Mouse (Mus musculus): ENCODE measurements around the gene Rab27a. TPM values are rescaled to one million over a fixed set of nuclear protein-coding genes. Genes with fewer than 3 reads are reported as not detected.

Rab27a gene
- total and polyA plus RNA-seq, 2 experiments from 2014 or later: 1.7 to 4.0 TPM

DNA sequence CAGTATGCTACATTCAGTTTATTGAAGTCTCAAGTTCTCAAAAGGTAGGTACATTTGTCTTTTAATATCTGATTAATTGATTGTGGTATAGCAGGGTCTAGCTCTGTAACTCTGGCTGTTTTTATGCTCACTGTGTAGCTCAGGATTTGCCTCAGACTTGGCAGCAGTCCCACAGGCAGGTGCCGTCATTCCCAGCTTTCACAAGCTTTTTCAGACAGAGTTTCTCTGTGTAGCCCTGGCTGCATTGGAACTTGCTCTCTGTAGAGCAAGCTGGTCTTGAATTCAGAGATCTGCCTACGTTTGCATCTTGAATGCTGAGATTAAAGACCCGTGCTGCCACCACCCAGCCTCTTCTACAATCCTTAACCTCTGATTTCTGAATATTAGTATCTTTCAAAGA, 42.5 kb upstream of the Rab27a start:
- ATAC-seq (ENCODE audit: insufficient read depth, low read depth): no peak

GRCm38 (mm10) chr9:73004076-73004475, 40.6 kb upstream of the Rab27a start:
- WGBS: 75% methylated on average over 8 of the region's 8 CpGs
- H3K27me3 ChIP-seq (ENCODE audit: control insufficient read depth, insufficient read depth, low read length): no peaks in the 10 kb centered on the region
- no peak overlapping the region for H3K4me2 ChIP-seq (ENCODE audit: low read depth, low read length)
- no peak overlapping the region for H3K9ac ChIP-seq (replicated peaks; ENCODE audit: low read depth, low read length)
- ATAC-seq (ENCODE audit: insufficient read depth, low read depth) (no peak), DNase-seq (ENCODE audit: low spot score) (no peak)
- H3K4me3 ChIP-seq (ENCODE audit: low read depth, low read length): no peak overlapping the region
- H3K36me3 ChIP-seq (replicated peaks; ENCODE audit: control insufficient read depth, insufficient read depth, low read length): peaks cover 30% of the 10 kb centered on the region
- H3K4me1 ChIP-seq (ENCODE audit: control insufficient read depth, insufficient read depth): no peaks in the 10 kb centered on the region
- no peak overlapping the region for H3K27ac ChIP-seq (ENCODE audit: low read depth)
- TF ChIP-seq CTCF (IDR thresholded peaks at IDR 0.05; ENCODE audit: low read depth): no peak
- no peak for TF ChIP-seq EP300 (IDR thresholded peaks at IDR 0.05; ENCODE audit: low read depth)
- H3K9me3 ChIP-seq (replicated peaks; ENCODE audit: control insufficient read depth, low read length): no peaks in the 10 kb centered on the region

More for the DNA sequence above, 42.5 kb upstream of the Rab27a start:
- no peak for TF ChIP-seq EP300 (IDR thresholded peaks at IDR 0.05; ENCODE audit: low read depth)
- TF ChIP-seq CTCF (IDR thresholded peaks at IDR 0.05; ENCODE audit: low read depth): no peak
- Histone ChIP-seq H3K4me2 (ENCODE audit: low read depth, low read length) (no peak overlapping the region), H3K27ac (ENCODE audit: low read depth) (no peak overlapping the region), H3K9ac (replicated peaks; ENCODE audit: low read depth, low read length) (no peak overlapping the region), H3K9me3 (replicated peaks; ENCODE audit: control insufficient read depth, low read length) (no peaks in the 10 kb centered on the region), H3K27me3 (ENCODE audit: control insufficient read depth, insufficient read depth, low read length) (no peaks in the 10 kb centered on the region), H3K36me3 (replicated peaks; ENCODE audit: control insufficient read depth, insufficient read depth, low read length) (peaks cover 30% of the 10 kb centered on the region), H3K4me1 (ENCODE audit: control insufficient read depth, insufficient read depth) (no peaks in the 10 kb centered on the region), H3K4me3 (ENCODE audit: low read depth, low read length) (no peak overlapping the region)
- WGBS: 56% methylated on average over 3 of the region's 3 CpGs
- no peak for DNase-seq (ENCODE audit: low spot score)

DNA sequence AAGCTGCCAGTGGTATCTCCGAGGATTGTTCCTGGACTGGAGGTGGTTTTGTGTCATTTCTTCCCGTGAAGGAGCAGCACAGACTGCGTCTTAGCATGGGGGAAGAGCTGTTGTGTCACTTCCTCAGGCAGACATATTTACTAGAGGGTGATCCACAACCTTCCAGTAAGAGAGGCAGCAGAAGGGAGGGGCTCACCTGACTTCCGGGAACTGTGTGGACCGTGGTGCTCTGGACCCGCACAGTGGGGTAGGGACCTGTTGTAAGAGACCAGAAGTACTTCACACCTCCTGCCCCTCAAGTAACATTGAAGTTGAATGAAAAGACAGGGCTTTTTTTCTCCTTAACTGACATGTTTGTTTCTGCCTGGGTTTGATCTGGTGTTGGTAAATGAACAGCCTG, 39.5 kb upstream of the Rab27a start:
- no peaks in the 10 kb centered on the region for H3K4me1 ChIP-seq (ENCODE audit: control insufficient read depth, insufficient read depth)
- H3K9ac ChIP-seq (replicated peaks; ENCODE audit: low read depth, low read length): no peak overlapping the region
- no peak for DNase-seq (ENCODE audit: low spot score)
- no peak for TF ChIP-seq EP300 (IDR thresholded peaks at IDR 0.05; ENCODE audit: low read depth)
- no peak for TF ChIP-seq CTCF (IDR thresholded peaks at IDR 0.05; ENCODE audit: low read depth)
- no peaks in the 10 kb centered on the region for H3K27me3 ChIP-seq (ENCODE audit: control insufficient read depth, insufficient read depth, low read length)
- 75% methylated on average over 6 of the region's 6 CpGs for WGBS
- ATAC-seq (ENCODE audit: insufficient read depth, low read depth): no peak
- no peak overlapping the region for H3K4me2 ChIP-seq (ENCODE audit: low read depth, low read length)
- no peak overlapping the region for H3K27ac ChIP-seq (ENCODE audit: low read depth)
- no peaks in the 10 kb centered on the region for H3K9me3 ChIP-seq (replicated peaks; ENCODE audit: control insufficient read depth, low read length)
- no peak overlapping the region for H3K4me3 ChIP-seq (ENCODE audit: low read depth, low read length)
- peaks cover 38% of the 10 kb centered on the region for H3K36me3 ChIP-seq (replicated peaks; ENCODE audit: control insufficient read depth, insufficient read depth, low read length)

DNA sequence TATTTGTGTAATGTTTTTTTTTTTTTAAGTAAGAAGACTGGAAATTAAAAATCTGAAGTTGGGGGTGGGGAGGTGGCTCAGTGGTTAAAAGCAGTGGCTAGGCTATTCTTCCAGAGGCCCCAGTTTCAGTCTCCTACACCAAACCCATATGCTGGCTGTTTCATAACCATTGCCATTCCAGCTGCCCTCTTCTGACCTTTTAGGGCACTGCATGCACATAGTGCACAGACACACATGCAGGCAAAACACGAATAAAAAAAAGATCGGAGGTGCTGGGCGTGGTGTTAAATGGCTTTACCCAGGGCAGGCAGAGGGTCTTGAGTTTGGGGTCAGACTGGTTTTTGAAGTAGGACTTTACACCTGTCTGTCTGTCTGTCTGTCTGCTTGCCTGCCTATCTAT, 38.5 kb upstream of the Rab27a start:
- no peak for TF ChIP-seq EP300 (IDR thresholded peaks at IDR 0.05; ENCODE audit: low read depth)
- 0 out of 2 replicates have a peak, but pooled peaks have one; percentile 8 for TF ChIP-seq CTCF (IDR thresholded peaks at IDR 0.05; ENCODE audit: low read depth)
- H3K27me3 ChIP-seq (ENCODE audit: control insufficient read depth, insufficient read depth, low read length): no peaks in the 10 kb centered on the region
- WGBS: 93% methylated on average over 3 of the region's 3 CpGs
- DNase-seq (ENCODE audit: low spot score) (no peak), ATAC-seq (ENCODE audit: insufficient read depth, low read depth) (no peak)
- H3K36me3 ChIP-seq (replicated peaks; ENCODE audit: control insufficient read depth, insufficient read depth, low read length): peaks cover 38% of the 10 kb centered on the region
- no peak overlapping the region for H3K4me2 ChIP-seq (ENCODE audit: low read depth, low read length)
- H3K9ac ChIP-seq (replicated peaks; ENCODE audit: low read depth, low read length): no peak overlapping the region
- H3K4me3 ChIP-seq (ENCODE audit: low read depth, low read length): no peak overlapping the region
- H3K4me1 ChIP-seq (ENCODE audit: control insufficient read depth, insufficient read depth): no peaks in the 10 kb centered on the region
- H3K27ac ChIP-seq (ENCODE audit: low read depth): no peak overlapping the region
- no peaks in the 10 kb centered on the region for H3K9me3 ChIP-seq (replicated peaks; ENCODE audit: control insufficient read depth, low read length)

DNA sequence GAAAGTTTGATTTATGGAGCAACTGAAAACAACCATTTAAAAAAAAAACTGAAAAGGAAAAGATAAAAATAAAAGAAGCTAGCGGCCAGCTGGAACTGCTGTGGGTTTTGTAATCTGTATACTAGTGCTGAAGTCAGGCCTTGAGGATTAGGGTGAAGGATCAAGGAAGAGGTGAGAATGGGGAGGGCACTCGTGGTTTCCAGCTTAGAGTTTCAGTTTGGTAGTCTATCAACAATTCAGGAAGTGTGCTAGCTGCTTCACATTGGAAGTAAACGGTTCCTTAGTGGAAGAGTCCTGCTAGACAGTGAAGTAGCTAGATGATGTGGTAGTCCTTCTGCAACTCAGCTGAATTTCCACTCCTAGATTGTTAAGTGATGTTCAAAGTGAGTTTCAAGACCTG, 36.3 kb upstream of the Rab27a start:
- no peak overlapping the region for H3K4me2 ChIP-seq (ENCODE audit: low read depth, low read length)
- H3K27me3 ChIP-seq (ENCODE audit: control insufficient read depth, insufficient read depth, low read length): no peaks in the 10 kb centered on the region
- 57% methylated on average over 3 of the region's 3 CpGs for WGBS
- peaks cover 46% of the 10 kb centered on the region for H3K36me3 ChIP-seq (replicated peaks; ENCODE audit: control insufficient read depth, insufficient read depth, low read length)
- H3K4me1 ChIP-seq (ENCODE audit: control insufficient read depth, insufficient read depth): no peaks in the 10 kb centered on the region
- H3K27ac ChIP-seq (ENCODE audit: low read depth): no peak overlapping the region
- TF ChIP-seq EP300 (IDR thresholded peaks at IDR 0.05; ENCODE audit: low read depth): no peak
- no peak for TF ChIP-seq CTCF (IDR thresholded peaks at IDR 0.05; ENCODE audit: low read depth)
- ATAC-seq (ENCODE audit: insufficient read depth, low read depth) (no peak), DNase-seq (ENCODE audit: low spot score) (no peak)
- H3K4me3 ChIP-seq (ENCODE audit: low read depth, low read length): no peak overlapping the region
- H3K9ac ChIP-seq (replicated peaks; ENCODE audit: low read depth, low read length): no peak overlapping the region
- no peaks in the 10 kb centered on the region for H3K9me3 ChIP-seq (replicated peaks; ENCODE audit: control insufficient read depth, low read length)

GRCm38 (mm10) chr9:73012629-73013028, 32.0 kb upstream of the Rab27a start:
- DNase-seq (ENCODE audit: low spot score): no peak
- TF ChIP-seq EP300 (IDR thresholded peaks at IDR 0.05; ENCODE audit: low read depth) (no peak), CTCF (IDR thresholded peaks at IDR 0.05; ENCODE audit: low read depth) (0 out of 2 replicates have a peak, but pooled peaks have one; percentile 11)
- Histone ChIP-seq H3K9me3 (replicated peaks; ENCODE audit: control insufficient read depth, low read length) (no peaks in the 10 kb centered on the region), H3K27ac (ENCODE audit: low read depth) (no peak overlapping the region), H3K4me2 (ENCODE audit: low read depth, low read length) (no peak overlapping the region), H3K4me3 (ENCODE audit: low read depth, low read length) (no peak overlapping the region), H3K27me3 (ENCODE audit: control insufficient read depth, insufficient read depth, low read length) (no peaks in the 10 kb centered on the region), H3K4me1 (ENCODE audit: control insufficient read depth, insufficient read depth) (no peaks in the 10 kb centered on the region), H3K9ac (replicated peaks; ENCODE audit: low read depth, low read length) (no peak overlapping the region), H3K36me3 (replicated peaks; ENCODE audit: control insufficient read depth, insufficient read depth, low read length) (peaks cover 77% of the 10 kb centered on the region)
- 82% methylated on average over 4 of the region's 4 CpGs for WGBS
- no peak for ATAC-seq (ENCODE audit: insufficient read depth, low read depth)

Data from heart, postnatal 0 days (tissue).